Mouse (Mus musculus) lung, postnatal 0 days (tissue): ENCODE results near the gene Gm44973.
A peak's percentile ranks its signal among the peaks of the same experiment; 100 is the strongest.

ENCODE experiments used
- CTCF ChIP-seq: IDR thresholded peaks from 2 replicates; pipeline ENCODE4 v1.5.1; 2016; ENCODE audit warnings: antibody characterized with exemption, mild to moderate bottlenecking
- EP300 ChIP-seq: IDR thresholded peaks from 2 replicates; pipeline ENCODE4 v1.6.1; 2016; ENCODE audit warnings: antibody characterized with exemption, mild to moderate bottlenecking, control low read depth

DNA sequence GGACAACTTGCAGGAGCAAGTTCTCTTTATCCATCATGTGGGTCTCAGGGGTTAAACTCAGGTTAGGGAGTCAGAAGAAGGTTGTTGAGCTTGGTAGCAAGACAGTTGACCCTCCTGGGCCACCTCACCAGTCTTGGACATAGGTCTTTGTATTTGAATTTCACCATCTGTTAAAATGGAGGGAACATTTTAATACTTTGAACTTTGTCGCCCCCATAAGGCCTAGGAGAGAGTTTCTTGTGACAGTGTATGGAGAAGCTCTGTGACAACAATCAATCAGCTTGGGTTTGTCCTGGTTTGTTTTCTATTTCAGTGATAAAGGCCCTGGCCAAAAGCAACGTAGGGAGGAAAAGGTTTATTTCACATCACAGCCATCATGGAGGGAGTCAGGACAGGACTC, 32.0 kb downstream of the Gm44973 start:
- TF ChIP-seq CTCF: peak; percentile 66
- TF ChIP-seq EP300: no peak
